Mouse (Mus musculus) right cerebral cortex, postnatal 10 days (tissue): Measurements from ENCODE around the gene D7Ertd443e.

Experiments used
- DNase-seq, 2 experiments: peaks; one replicate each; pipeline ENCODE4 v3.0.0; 2021; ENCODE audit warnings: low spot score in 2 of 2

The D7Ertd443e gene

DNA sequence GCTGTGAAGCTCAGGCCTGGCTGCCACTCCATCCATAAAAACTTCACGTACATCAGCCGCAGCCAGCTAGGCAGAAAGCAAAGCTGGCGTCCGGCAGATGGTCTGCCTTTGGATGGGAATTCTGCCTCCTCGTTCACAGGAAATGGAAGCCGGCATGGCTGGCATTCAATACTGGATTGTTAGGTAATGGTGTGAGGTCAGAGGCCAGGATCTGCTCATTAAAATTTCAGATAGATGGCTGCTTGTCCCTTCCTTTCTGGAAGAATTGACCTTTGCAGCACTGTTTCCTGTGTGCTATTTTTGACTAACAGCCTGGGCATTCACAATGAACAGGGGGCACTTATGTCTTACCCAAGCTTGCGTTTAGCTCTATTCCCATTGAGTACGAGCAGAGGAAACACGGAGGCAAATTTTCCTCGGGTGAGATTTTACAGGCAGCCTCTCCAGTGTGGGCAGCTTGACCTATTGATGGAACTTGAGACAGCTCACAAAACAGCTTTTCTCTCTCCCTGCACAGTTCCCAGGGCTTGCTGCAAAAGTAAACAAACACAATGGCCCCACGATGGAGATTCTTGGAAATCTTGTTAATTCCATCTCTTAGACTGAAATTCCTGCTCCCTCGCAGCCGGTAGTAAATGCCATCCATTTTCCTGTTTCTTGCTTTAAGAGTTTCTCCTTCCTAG lies 157.5 kb downstream of the D7Ertd443e start:
- DNase-seq, result peak; percentile 66 to 68

DNA sequence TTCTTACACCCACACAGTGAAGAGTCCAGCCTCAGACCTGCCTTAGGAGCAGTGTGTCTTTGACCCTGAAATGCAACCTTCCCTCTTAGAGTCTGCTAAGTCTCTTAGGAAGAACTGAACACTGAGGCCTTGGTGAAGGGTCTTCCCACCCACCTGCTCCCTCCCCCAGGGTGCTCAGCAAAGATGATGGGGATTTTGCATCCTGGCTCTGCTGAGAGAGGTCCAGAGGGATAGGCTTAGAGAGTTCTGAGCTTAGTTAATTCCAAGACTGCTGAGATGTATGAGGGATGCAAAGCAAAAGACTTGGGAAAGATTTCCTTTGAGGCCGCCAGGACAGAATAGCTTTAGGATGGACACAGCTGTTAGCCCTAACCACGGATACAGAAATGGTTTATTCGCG lies 158.4 kb downstream of the D7Ertd443e start:
- no peak for DNase-seq

DNA sequence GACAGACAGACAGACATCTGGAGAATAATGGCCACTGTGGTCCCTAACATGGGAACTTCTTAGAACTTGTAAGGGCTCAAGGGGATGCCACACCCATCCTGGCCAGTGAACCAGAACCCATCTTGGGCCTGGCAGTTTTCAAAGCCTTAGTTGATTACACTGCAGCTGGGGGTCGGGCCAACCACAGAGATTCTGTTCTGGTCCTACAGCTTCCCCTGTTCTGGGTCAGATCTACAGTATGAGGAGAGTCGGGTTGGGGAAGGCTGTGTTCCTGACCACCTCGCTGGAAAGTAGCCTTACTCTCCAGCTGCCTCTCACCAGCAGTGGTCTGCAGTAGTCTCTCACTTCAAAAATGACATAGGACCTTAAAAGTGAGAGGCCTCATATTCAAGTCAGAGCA lies 159.2 kb downstream of the D7Ertd443e start:
- no peak for DNase-seq

DNA sequence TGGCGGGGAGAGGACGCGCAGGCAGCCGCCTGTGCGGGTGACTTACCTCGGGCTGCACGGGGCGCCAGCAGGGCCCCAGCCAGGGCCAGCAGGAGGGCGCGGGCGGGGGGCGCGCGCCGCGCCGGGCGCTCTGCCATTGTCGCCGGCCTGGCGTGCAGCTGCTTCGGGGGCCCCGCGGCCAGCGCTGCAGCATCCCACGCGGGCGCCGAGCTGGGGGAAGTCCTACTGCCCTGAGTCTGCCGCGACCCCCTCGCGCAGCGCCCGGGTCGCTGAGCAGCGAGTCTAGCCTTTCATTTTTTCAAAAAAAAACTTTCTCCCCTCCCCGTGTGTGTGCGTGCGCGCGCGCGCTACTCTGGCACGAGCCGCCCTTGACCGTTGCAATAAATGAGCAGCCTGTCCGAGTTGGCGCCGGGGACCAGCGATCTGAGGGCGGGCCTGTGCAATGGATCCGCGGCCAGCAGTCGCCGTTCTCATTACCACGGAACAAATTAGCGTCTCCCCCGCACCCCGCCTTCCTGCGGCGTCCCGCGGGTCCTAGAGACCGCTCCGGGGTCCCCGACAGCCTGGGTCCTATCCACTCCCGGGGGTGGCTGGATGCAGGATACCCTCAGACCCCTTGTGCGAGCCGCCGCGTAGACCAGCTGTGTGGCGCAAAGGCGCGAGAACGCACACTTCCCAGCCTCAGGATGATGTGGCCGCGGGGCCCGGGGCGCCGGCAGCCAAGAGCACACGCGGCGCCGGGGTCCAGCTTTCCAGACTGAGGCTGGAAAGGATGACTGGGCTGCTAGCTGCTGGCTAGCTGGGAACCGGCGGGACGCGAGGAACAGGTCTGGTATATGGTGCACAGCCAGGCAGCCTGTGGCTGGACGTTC lies 160.5 kb downstream of the D7Ertd443e start:
- peak; percentile 80 to 85 for DNase-seq

DNA sequence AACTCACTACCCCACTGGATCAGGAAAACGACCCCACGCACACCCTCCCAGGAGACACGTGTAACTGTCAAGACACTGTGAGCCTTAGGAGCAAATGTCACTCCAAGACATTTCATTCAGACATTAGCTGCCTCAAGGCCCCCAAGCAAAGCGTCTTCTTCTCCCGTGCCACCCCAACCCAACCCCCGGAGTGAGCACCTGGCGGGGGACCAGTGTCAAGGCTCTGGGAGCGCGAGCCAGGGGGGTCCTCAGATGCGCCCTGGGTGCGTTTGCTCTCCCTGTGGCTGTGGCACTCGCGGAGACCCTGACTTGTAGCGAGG lies 161.1 kb downstream of the D7Ertd443e start:
- no peak for DNase-seq

DNA sequence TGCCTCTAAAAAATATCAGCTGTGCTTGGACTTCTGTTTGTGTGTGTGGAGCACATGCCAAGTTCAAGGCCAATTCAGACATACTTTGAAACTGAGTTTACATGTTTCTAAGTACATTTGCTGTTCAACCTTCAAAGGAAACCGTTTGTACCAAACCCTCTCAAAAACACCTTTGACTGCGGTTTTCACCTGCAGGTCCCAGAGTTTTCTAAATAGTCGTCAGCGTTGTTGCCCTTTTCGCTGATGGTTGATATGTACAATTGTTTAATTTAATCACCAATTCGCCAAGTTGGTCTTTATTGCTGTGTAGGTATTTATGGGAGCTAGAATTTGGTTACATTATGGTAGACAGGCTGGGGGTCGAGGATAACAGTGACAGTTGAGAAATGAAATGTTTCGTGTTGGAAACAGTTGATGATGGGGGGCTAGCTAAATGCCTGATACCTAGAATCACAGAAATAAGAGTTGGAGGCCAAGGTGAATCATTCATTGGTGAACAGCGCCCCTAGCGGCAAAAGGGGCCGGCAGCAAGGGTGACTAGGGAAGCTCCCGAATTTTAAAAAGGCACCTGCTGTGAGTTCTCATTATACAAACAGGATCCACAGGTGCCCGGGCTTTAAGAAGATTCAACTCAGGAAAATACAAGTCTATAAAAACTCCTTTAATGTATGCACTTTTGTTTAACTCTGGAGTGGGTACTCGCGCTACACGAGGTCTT lies 161.9 kb downstream of the D7Ertd443e start:
- DNase-seq, result peak; percentile 85 to 92
